Mouse (Mus musculus) liver, embryonic 14.5 days (tissue): ENCODE measurements around the gene Vac14.

Source experiments
- CTCF ChIP-seq: IDR thresholded peaks from 2 replicates; pipeline ENCODE4 v1.5.1; 2016; ENCODE audit warnings: antibody characterized with exemption, low read depth, control low read depth
- EP300 ChIP-seq: IDR thresholded peaks from 2 replicates; pipeline ENCODE4 v1.6.1; 2016; ENCODE audit warnings: antibody characterized with exemption, low read depth

- TF ChIP-seq CTCF (no peak), EP300 (no peak)
Measured at GRCm38 (mm10) chr8:110673168-110673567, 54.8 kb downstream of the Vac14 start.
